8 mouse cellular contexts compared by ENCODE assay signal in genomic region chr17:45766735-45767535, GRCm38 (mm10). TPM values are rescaled to one million over a fixed set of nuclear protein-coding genes. Genes with fewer than 3 reads are reported as not detected.
DNase-seq lines count a peak whose midpoint lies in the region; ATAC-seq lines count a peak whose summit lies in the region.

No protein-coding gene starts in this region.

- no peaks in the 10 kb centered on the region for H3K9me3 ChIP-seq in intestine, embryonic 16.5 days (ENCODE audit: control insufficient read depth, low read length)
- peaks cover 5% of the 10 kb centered on the region; the same call in 1 of the 2 replicates for H3K9me3 ChIP-seq in megakaryocyte, embryonic 14.5 days

- peak overlapping the region; percentile 46; the same call in 1 of the 2 replicates for H3K9ac ChIP-seq in intestine, embryonic 16.5 days (ENCODE audit: low read depth, low read length)

- peak overlapping the region; percentile 32 for H3K4me2 ChIP-seq in intestine, embryonic 16.5 days (ENCODE audit: low read depth, low read length)

- intact Hi-C loops in left cerebral cortex, postnatal 14 days (cut with DNase I), result no loop called here

- peak overlapping the region; percentile 22 for H3K4me3 ChIP-seq in intestine, embryonic 16.5 days (ENCODE audit: low read length)
- H3K4me3 ChIP-seq in megakaryocyte, embryonic 14.5 days (replicated peaks), result peak overlapping the region; percentile 33

- peak; percentile 20 for DNase-seq in thymus, postnatal 4 days
- no peak for DNase-seq in thymus, postnatal 0 days (ENCODE audit: low spot score)
- peak; percentile 91 for DNase-seq in embryo, embryonic 11 days
- DNase-seq in gastrocnemius, postnatal 4 days (ENCODE audit: low spot score in 2 of 2), result peak; percentile 75 to 91
- peak; percentile 79 to 91 for DNase-seq in left cerebral cortex, postnatal 14 days (ENCODE audit: low spot score in 2 of 2)
- peak; percentile 90 to 92 for DNase-seq in right cerebral cortex, postnatal 10 days (ENCODE audit: low spot score in 2 of 2)

- H3K36me3 ChIP-seq in intestine, embryonic 16.5 days (ENCODE audit: control insufficient read depth, insufficient read depth, low read length), result no peaks in the 10 kb centered on the region
- no peaks in the 10 kb centered on the region for H3K36me3 ChIP-seq in megakaryocyte, embryonic 14.5 days (replicated peaks; ENCODE audit: low read length)

- 7% methylated on average over 12 of the region's 12 CpGs for WGBS in intestine, embryonic 16.5 days

- peak; percentile 98 for ATAC-seq in intestine, embryonic 16.5 days

- H3K27me3 ChIP-seq in intestine, embryonic 16.5 days (replicated peaks; ENCODE audit: control insufficient read depth, insufficient read depth, low read length), result no peaks in the 10 kb centered on the region
- H3K27me3 ChIP-seq in megakaryocyte, embryonic 14.5 days (replicated peaks), result peaks cover 16% of the 10 kb centered on the region

- peak overlapping the region; percentile 92 for H3K27ac ChIP-seq in intestine, embryonic 16.5 days (ENCODE audit: low read length)

- H3K4me1 ChIP-seq in intestine, embryonic 16.5 days (ENCODE audit: control insufficient read depth, insufficient read depth, low read length), result peaks cover 23% of the 10 kb centered on the region
- H3K4me1 ChIP-seq in megakaryocyte, embryonic 14.5 days, result peaks cover 61% of the 10 kb centered on the region

RNA-seq across cellular contexts. Expression of gene 1600014C23Rik, which starts 33.3 kb away (rescaled TPM):
- polyA plus RNA-seq in thymus, postnatal 0 days (2015; fragmentation: Nextera tagmentation; extraction: Ambion mirVana), result not detected in 2 replicates
- total RNA-seq in gastrocnemius, postnatal 4 days (2021), result not detected
- polyA plus RNA-seq in intestine, embryonic 16.5 days (2015; fragmentation: Nextera tagmentation; extraction: Ambion mirVana), result 0.76 TPM in 1 of 2 replicates, not detected in the other
- total RNA-seq in left cerebral cortex, postnatal 14 days (2021), result under 1 TPM in 1 of 2 experiments, not detected in 1; 0.77 TPM
- polyA plus RNA-seq in megakaryocyte, embryonic 14.5 days (2012; ENCODE audit: insufficient read depth, low replicate concordance), result 1.3 TPM in 1 of 2 replicates, not detected in the other
